Mouse (Mus musculus) adrenal gland, postnatal 4 days (tissue): ENCODE results near the gene Iqcc. TPM values are rescaled to one million over a fixed set of nuclear protein-coding genes. Genes with fewer than 3 reads are reported as not detected.

Source experiments
- DNase-seq, 2 experiments: peaks; one replicate each; pipeline ENCODE4 v3.0.0; 2021 to 2022; ENCODE audit warnings: low spot score in 2 of 2, mixed read lengths in 2 of 2
- total RNA-seq, 2 experiments: library from RNA; stranded (reverse); gene quantifications; 2 replicates each; pipeline ENCODE4 v1.2.3; 2021

Iqcc gene
- total RNA-seq, 2 experiments from 2014 or later = 26.6 to 31.2 TPM

- no peak for DNase-seq
These were observed 34.5 kb downstream of the Iqcc start for GRCm38 (mm10) chr4:129584370-129584769.

- DNase-seq = no peak
These were observed 36.6 kb downstream of the Iqcc start for GRCm38 (mm10) chr4:129582251-129582650.

GRCm38 (mm10) chr4:129580347-129580746 lies 38.6 kb downstream of the Iqcc start:
- DNase-seq = no peak

- DNase-seq = no peak
These were observed 40.4 kb downstream of the Iqcc start, which contains the start of gene Fam167b for GRCm38 (mm10) chr4:129578466-129578865. Gene Fam167b (minus strand): TSS chr4:129578549.

- DNase-seq = no peak
These were observed 41.2 kb downstream of the Iqcc start for GRCm38 (mm10) chr4:129577688-129578087.

- peak in 1 of 2 experiments; percentile 56 for DNase-seq
These were observed 41.9 kb downstream of the Iqcc start for GRCm38 (mm10) chr4:129576863-129577491.

GRCm38 (mm10) chr4:129575171-129575844 lies 43.6 kb downstream of the Iqcc start:
- no peak for DNase-seq

GRCm38 (mm10) chr4:129573430-129573829 lies 45.5 kb downstream of the Iqcc start, which contains the start of gene Lck:
Gene Lck (minus strand): TSS chr4:129573641.
- no peak for DNase-seq

- DNase-seq = no peak
These were observed 45.9 kb downstream of the Iqcc start for GRCm38 (mm10) chr4:129573093-129573370.

GRCm38 (mm10) chr4:129572236-129573092 lies 46.4 kb downstream of the Iqcc start:
- DNase-seq = no peak

GRCm38 (mm10) chr4:129571551-129572084 lies 47.3 kb downstream of the Iqcc start:
- DNase-seq = no peak

- DNase-seq = no peak
These were observed 48.9 kb downstream of the Iqcc start for GRCm38 (mm10) chr4:129570028-129570427.

GRCm38 (mm10) chr4:129568366-129568765 lies 50.5 kb downstream of the Iqcc start:
- DNase-seq = no peak

GRCm38 (mm10) chr4:129565139-129565538 lies 53.8 kb downstream of the Iqcc start:
- no peak for DNase-seq

Other genes starting within 250 kb of the Iqcc start
- 10 to 100 TPM; 12.2 to 14.0 TPM for gene Zbtb8a, start 241.0 kb downstream of the Iqcc start, total RNA-seq
- 1 to 10 TPM; 1.1 TPM for gene Zbtb8b, start 178.2 kb downstream of the Iqcc start, total RNA-seq
- gene Bsdc1, start 157.5 kb downstream of the Iqcc start, total RNA-seq = 10 to 100 TPM; 55.4 TPM
- not detected for gene Tssk3, start 128.1 kb downstream of the Iqcc start, total RNA-seq
- not detected for gene Fam229a, start 127.9 kb downstream of the Iqcc start, total RNA-seq
- 100 to 1,000 TPM; 157 to 183 TPM for gene Marcksl1, start 105.5 kb downstream of the Iqcc start, total RNA-seq
- 10 to 100 TPM; 74.9 to 84.8 TPM for gene Hdac1, start 76.4 kb downstream of the Iqcc start, total RNA-seq
- gene Lck, start 45.5 kb downstream of the Iqcc start, total RNA-seq = 1 to 10 TPM; 8.7 to 9.7 TPM
- gene Fam167b, start 40.5 kb downstream of the Iqcc start, total RNA-seq = 10 to 100 TPM; 30.9 to 33.5 TPM
- gene Eif3i, start 18.5 kb downstream of the Iqcc start, total RNA-seq = 100 to 1,000 TPM; 187 to 188 TPM
- gene Tmem234, start 18.4 kb downstream of the Iqcc start, total RNA-seq = 100 to 1,000 TPM; 111 to 114 TPM
- gene Dcdc2b, start 4.8 kb downstream of the Iqcc start, total RNA-seq = 1 to 10 TPM; 2.9 to 3.3 TPM
- 10 to 100 TPM; 61.5 to 62.6 TPM for gene Ccdc28b, start 4.8 kb upstream of the Iqcc start, total RNA-seq
- gene Txlna, start 22.0 kb upstream of the Iqcc start, total RNA-seq = 10 to 100 TPM; 73.6 to 79.8 TPM
- 10 to 100 TPM; 79.1 TPM for gene Kpna6, start 53.7 kb upstream of the Iqcc start, total RNA-seq
- gene Tmem39b, start 77.7 kb upstream of the Iqcc start, total RNA-seq = 10 to 100 TPM; 15.9 to 19.4 TPM
- gene Khdrbs1, start 123.2 kb upstream of the Iqcc start, total RNA-seq = 100 to 1,000 TPM; 122 to 138 TPM
- 100 to 1,000 TPM; 282 to 309 TPM for gene Ptp4a2, start 192.1 kb upstream of the Iqcc start, total RNA-seq